Mouse (Mus musculus) stomach, embryonic 14.5 days (tissue): Measurements from ENCODE around the gene Psap. TPM values are rescaled to one million over a fixed set of nuclear protein-coding genes. Genes with fewer than 3 reads are reported as not detected.

Experiments
- ATAC-seq: fragments of 200-750 bp; cut with Nextera tagmentation; 2 replicates; pipeline ENCODE4 v1.8.0; 2017; ENCODE audit warnings: low read depth, moderate TSS enrichment; ENCODE audit not compliant: insufficient number of reproducible peaks, insufficient read depth, low FRiP score
- H3K27ac ChIP-seq: fragments of 300-500 bp; sonication (generic); 2 replicates; pipeline ENCODE4 v1.5.1; 2014; ENCODE audit warnings: mild to moderate bottlenecking, low read length, moderate library complexity, mixed read lengths
- H3K27me3 ChIP-seq: fragments of 300-500 bp; sonication (generic); 2 replicates; pipeline ENCODE4 v1.6.1; 2014; ENCODE audit warnings: low read length, control low read depth, mixed read lengths; ENCODE audit not compliant: control insufficient read depth, insufficient read depth
- H3K36me3 ChIP-seq: fragments of 300-500 bp; sonication (generic); 2 replicates; pipeline ENCODE4 v1.6.1; 2014; ENCODE audit warnings: mild to moderate bottlenecking, control low read depth, low read length, moderate library complexity, mixed read lengths; ENCODE audit not compliant: control insufficient read depth, insufficient read depth
- H3K4me1 ChIP-seq: fragments of 300-500 bp; sonication (generic); 2 replicates; pipeline ENCODE4 v1.6.1; 2014; ENCODE audit warnings: low read length, control low read depth, mixed read lengths; ENCODE audit not compliant: control insufficient read depth, insufficient read depth
- H3K4me2 ChIP-seq: fragments of 300-500 bp; sonication (generic); replicated peaks from 2 replicates; pipeline ENCODE4 v1.6.1; 2014; ENCODE audit warnings: low read depth, low read length, control low read depth
- H3K4me3 ChIP-seq: fragments of 300-500 bp; sonication (generic); 2 replicates; pipeline ENCODE4 v1.5.1; 2014; ENCODE audit warnings: low read depth, low read length, control low read depth
- H3K9ac ChIP-seq: fragments of 300-500 bp; sonication (generic); replicated peaks from 2 replicates; pipeline ENCODE4 v1.6.1; 2014; ENCODE audit warnings: low read depth, mild to moderate bottlenecking, control low read depth, low read length, moderate library complexity, mixed read lengths
- H3K9me3 ChIP-seq: fragments of 300-500 bp; sonication (generic); 2 replicates; pipeline ENCODE4 v1.6.1; 2016; ENCODE audit warnings: low read depth, low read length, control low read depth; ENCODE audit not compliant: control insufficient read depth
- WGBS: fragments of 180-500 bp; shearing (Covaris S2); extraction: QIAGEN DNeasy Blood & Tissue Kit; methylation state at CpG from one replicate; pipeline ENCODE4 v1.1.7; 2014; 5-methylcytosine and 5-hydroxymethylcytosine counted together
- polyA plus RNA-seq: library from polyadenylated mRNA; unstranded; fragments of >200 nt; fragmentation: Nextera tagmentation; extraction: Ambion mirVana; gene quantifications from 2 replicates; pipeline ENCODE4 v1.2.1, GENCODE M21; 2014

The Psap gene
- polyA plus RNA-seq, 1 experiment from 2014 or later, result 106 TPM

DNA sequence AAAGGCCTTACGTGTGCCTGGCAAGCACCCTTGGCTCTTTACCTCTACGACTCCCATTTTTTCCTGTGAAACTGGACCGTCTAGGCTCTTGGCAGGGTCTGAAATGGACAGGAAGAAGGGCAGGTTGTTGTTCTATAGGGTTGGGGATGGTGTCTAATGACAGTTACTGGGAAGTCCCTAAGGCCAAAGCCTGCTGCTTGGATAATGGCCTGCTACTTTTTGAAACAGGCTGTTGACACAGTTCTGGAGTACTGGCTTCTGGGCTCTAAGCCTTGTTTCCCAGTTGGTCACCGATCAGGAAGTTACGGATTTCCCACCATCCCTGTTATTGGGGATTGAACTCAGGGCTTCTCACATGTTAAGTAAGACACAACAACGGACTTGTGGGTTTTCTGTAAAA is 2.9 kb downstream of the Psap start:
- Histone ChIP-seq H3K4me3 (no peak overlapping the region), H3K27ac (no peak overlapping the region), H3K4me2 (no peak overlapping the region), H3K36me3 (no peaks in the 10 kb centered on the region), H3K9me3 (no peaks in the 10 kb centered on the region), H3K9ac (no peak overlapping the region), H3K4me1 (peaks cover 47% of the 10 kb centered on the region), H3K27me3 (no peaks in the 10 kb centered on the region)
- WGBS, result 92% methylated on average over 6 of the region's 6 CpGs
- ATAC-seq, result no peak

DNA sequence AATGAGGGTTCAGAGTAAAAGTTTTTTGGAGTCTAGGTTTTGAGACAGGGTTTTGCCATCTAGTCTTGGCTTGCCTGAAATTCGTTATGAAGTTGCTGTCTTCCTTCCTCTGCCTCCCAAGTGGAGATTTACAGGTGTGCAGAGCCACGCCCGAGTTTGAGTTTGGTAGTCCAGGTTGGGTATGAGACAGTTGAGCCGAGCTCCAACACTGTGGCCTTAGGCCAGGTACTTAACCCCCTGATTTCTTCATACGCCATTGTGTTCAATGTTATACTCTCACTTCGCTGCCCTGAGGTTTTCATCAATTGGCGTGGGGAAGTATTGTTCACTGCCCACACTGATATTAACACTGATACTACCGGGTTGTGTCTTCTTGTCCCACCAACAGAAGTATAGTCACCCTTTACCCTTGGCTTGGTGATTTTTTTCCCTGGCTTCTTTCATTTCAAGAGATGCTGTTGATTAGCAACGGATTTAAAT is 4.2 kb downstream of the Psap start:
- Histone ChIP-seq H3K4me2 (no peak overlapping the region), H3K4me1 (peaks cover 56% of the 10 kb centered on the region), H3K36me3 (no peaks in the 10 kb centered on the region), H3K27me3 (no peaks in the 10 kb centered on the region), H3K9ac (no peak overlapping the region), H3K27ac (no peak overlapping the region), H3K4me3 (no peak overlapping the region), H3K9me3 (no peaks in the 10 kb centered on the region)
- ATAC-seq, result no peak
- 86% methylated on average over 9 of the region's 9 CpGs for WGBS

DNA sequence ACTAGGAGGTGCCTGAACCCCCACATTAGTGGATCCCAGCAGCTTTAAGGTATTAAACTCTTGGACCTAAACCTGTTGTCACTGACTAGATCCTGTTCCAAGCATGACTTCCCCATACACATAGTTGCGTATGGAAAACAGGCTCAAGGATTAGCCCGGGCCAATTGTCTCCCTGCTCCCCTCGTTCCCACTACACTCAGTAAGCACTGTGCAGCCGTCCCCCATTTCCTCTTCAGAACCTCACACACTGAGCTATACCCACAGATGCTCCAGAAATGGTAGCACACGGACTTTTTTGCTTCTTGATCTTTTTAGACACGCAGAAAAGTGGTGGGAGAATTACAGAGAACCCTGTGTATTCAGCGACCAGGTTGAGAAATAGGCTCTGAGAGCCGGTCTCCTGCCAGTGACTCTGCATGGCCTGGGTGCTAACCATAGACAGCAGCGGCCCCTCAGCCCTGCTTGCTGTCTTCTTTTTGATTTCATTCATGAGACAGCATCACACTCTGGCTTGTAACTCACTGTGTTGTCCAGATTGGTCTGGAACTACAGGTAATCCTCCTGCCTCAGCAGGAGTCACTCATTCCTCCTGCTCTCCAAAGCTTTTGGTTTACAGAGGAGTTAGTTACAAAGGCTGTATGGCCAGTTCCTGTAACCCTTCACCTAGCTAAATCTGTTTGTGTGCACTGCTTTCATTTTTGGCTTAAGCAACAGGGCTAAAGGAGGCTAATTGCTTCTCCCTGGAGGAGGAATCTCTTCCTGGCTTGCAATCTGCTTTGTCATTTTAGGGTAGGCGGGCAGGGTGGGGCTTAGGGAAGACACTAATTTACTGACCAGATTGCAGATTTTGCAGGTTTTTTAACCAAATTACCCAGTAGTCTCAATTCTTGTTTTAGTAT is 4.9 kb downstream of the Psap start:
- Histone ChIP-seq H3K4me2 (no peak overlapping the region), H3K9ac (no peak overlapping the region), H3K27me3 (no peaks in the 10 kb centered on the region), H3K4me1 (peaks cover 56% of the 10 kb centered on the region), H3K36me3 (no peaks in the 10 kb centered on the region), H3K9me3 (no peaks in the 10 kb centered on the region), H3K4me3 (no peak overlapping the region), H3K27ac (no peak overlapping the region)
- 83% methylated on average over 10 of the region's 10 CpGs for WGBS
- ATAC-seq, result no peak

DNA sequence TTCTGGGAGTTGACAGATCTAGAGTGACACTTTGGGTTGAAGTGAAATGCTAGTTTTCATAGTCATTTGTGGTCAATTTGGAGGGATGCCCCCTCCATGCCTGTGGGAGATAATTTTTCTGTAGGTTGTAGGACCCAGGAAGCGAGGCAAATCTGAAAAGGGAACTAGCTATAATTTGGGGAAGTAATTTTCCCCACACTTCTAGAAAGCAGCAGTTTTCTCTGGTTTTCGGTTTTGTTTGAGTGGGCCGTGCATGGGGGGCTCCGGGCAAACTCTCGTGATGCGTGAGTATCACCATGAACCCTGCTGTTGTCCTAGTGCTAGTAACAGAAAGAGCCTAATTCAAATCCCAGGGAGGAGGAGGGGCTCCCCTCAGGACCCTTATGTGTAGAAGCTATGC is 6.8 kb downstream of the Psap start:
- Histone ChIP-seq H3K4me2 (no peak overlapping the region), H3K27ac (no peak overlapping the region), H3K4me3 (no peak overlapping the region), H3K4me1 (peaks cover 46% of the 10 kb centered on the region), H3K9me3 (no peaks in the 10 kb centered on the region), H3K27me3 (no peaks in the 10 kb centered on the region), H3K36me3 (no peaks in the 10 kb centered on the region), H3K9ac (no peak overlapping the region)
- 83% methylated on average over 6 of the region's 6 CpGs for WGBS
- no peak for ATAC-seq

DNA sequence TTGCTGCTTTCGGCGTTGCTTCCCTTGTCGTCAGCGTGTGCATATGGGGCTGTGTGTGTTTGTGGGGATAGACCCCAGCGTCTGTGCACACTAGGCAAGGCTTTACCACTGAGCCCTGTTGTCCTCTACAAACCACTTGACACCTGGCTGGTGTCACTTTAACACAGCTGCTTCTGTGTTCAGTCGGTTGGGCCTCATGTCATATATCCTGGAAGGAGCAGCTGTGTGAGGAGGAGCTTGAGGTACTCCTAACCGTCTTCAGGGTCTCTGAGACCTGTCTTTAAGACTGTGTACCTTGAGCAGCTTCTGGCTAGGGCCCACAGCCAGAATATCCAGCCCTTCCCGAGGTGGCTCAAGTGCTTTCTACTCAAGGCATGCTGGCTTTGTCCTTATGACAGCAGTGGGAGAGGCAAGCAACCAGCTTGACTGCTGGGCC is 7.3 kb downstream of the Psap start:
- peak overlapping the region; percentile 1 for H3K4me2 ChIP-seq
- H3K9me3 ChIP-seq, result no peaks in the 10 kb centered on the region
- ATAC-seq, result no peak
- 44% methylated on average over 8 of the region's 8 CpGs for WGBS
- H3K4me1 ChIP-seq, result peaks cover 47% of the 10 kb centered on the region
- peak overlapping the region; percentile 55 for H3K27ac ChIP-seq
- H3K36me3 ChIP-seq, result no peaks in the 10 kb centered on the region
- H3K27me3 ChIP-seq, result no peaks in the 10 kb centered on the region
- no peak overlapping the region for H3K9ac ChIP-seq
- no peak overlapping the region for H3K4me3 ChIP-seq

DNA sequence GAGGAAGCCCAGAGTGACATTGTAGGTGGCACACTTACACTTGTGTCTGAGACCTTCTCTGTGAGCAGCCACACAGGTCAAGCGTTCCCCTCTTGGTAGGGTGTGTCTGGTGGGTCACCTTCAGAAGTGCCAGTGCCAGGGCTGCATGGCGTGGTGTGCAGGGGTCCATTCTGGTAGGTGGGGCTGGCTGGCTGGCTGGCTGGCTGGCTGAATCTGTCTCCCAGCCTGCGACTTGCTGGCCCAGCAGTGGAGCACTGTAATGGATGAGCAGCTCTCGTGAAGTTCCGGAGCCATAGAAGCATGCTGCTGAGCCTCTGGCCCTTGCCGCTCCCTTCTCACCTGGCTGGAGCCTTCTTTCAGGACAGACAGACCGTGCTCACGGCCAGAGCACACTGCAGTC is 7.8 kb downstream of the Psap start:
- no peak overlapping the region for H3K4me3 ChIP-seq
- H3K9ac ChIP-seq, result no peak overlapping the region
- peaks cover 47% of the 10 kb centered on the region for H3K4me1 ChIP-seq
- H3K36me3 ChIP-seq, result no peaks in the 10 kb centered on the region
- no peak for ATAC-seq
- H3K27ac ChIP-seq, result peak overlapping the region; percentile 55
- H3K4me2 ChIP-seq, result peak overlapping the region; percentile 1; the same call in 1 of the 2 replicates
- H3K9me3 ChIP-seq, result no peaks in the 10 kb centered on the region
- WGBS, result 55% methylated on average over 8 of the region's 8 CpGs
- H3K27me3 ChIP-seq, result no peaks in the 10 kb centered on the region

DNA sequence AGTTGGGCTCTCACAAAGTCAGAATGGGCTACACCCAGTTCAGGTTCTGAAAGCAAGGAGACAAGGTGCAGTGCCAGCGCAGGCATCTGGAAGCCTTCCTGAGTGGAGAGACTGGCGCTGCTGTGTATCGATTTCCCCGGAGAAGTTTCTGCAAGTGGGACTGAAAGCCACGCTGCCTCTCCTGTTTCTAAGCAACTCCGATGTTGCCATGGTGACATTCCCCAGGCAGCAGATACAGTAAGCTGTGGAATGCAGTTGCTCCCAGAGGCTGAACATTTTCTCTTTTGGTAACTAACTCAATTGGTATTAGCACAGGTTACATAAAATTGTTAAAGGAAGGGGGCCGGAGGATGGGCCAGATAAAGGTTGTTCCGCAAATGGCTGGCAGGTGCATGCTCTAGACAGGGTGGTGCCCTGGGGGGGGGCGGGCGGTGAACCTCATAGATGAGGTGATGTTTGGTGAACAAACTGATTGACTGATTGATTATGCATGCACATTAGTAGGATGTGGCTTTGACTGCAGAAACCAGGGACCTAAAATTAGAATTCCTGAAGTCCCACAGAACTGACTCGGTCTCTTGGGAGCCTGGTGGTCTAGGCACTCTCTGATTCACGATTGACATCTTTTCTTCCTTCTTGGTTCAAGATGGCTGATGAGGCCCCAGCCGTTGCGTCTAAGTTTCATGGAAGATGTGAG is 8.4 kb downstream of the Psap start:
- no peak overlapping the region for H3K9ac ChIP-seq
- no peak overlapping the region for H3K4me3 ChIP-seq
- WGBS, result 50% methylated on average over 14 of the region's 14 CpGs
- peaks cover 49% of the 10 kb centered on the region for H3K4me1 ChIP-seq
- H3K27me3 ChIP-seq, result no peaks in the 10 kb centered on the region
- ATAC-seq, result peak; percentile 34; the same call in 1 of the 2 replicates
- H3K27ac ChIP-seq, result no peak overlapping the region; the same call in 1 of the 2 replicates
- H3K9me3 ChIP-seq, result no peaks in the 10 kb centered on the region
- H3K36me3 ChIP-seq, result no peaks in the 10 kb centered on the region
- no peak overlapping the region; the same call in 1 of the 2 replicates for H3K4me2 ChIP-seq

DNA sequence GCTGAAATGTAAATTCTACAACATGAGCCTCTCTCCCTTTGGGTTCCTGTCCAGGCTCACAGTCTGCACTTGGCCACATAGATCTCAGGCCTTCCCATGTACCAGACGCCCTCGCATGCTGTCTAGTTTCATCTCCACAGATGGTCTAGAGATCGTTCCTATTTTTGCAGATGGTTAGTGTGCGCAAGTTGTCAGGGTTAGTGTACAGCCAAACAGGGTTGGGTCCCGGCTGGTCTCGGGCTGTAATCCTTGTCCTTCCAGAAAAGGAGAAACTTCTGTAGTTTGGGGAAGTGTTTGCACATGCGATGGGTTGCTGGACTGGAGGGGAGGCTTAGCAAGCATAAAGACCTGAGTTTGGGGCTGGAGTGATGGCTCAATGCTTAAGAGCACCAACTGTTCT is 9.1 kb downstream of the Psap start:
- no peak overlapping the region for H3K4me3 ChIP-seq
- H3K9me3 ChIP-seq, result no peaks in the 10 kb centered on the region
- H3K9ac ChIP-seq, result no peak overlapping the region
- H3K4me2 ChIP-seq, result no peak overlapping the region
- peaks cover 46% of the 10 kb centered on the region for H3K4me1 ChIP-seq
- H3K27ac ChIP-seq, result no peak overlapping the region
- 94% methylated on average over 7 of the region's 7 CpGs for WGBS
- no peak for ATAC-seq
- no peaks in the 10 kb centered on the region for H3K27me3 ChIP-seq
- H3K36me3 ChIP-seq, result peaks cover 3% of the 10 kb centered on the region; the same call in 1 of the 2 replicates
